Mouse (Mus musculus): ENCODE measurements at regions not wholly inside any gene's neighbourhood (a gene's known extent, or its start where the extent isn't known, plus 50 kb on each side); places are given as distances from the start of the nearest gene placed in this dataset.

GRCm38 (mm10) chr14:73931095-73931494 is 270.1 kb downstream of the Gm21750 start:
- intact Hi-C loops (cut with DNase I; ENCODE audit: low total_unique reads) = no loop called here
- DNase-seq = no peak

- no peak for DNase-seq
- intact Hi-C loops (cut with DNase I; ENCODE audit: low total_unique reads) = no loop called here
These were observed 286.3 kb downstream of the Gm21750 start for GRCm38 (mm10) chr14:73947316-73947715.

GRCm38 (mm10) chr14:73952511-73952910 is 291.5 kb downstream of the Gm21750 start:
- intact Hi-C loops (cut with DNase I; ENCODE audit: low total_unique reads) = no loop called here
- no peak for DNase-seq

GRCm38 (mm10) chr14:73978694-73979093 is 317.7 kb downstream of the Gm21750 start:
- intact Hi-C loops (cut with DNase I; ENCODE audit: low total_unique reads) = no loop called here
- DNase-seq = no peak

GRCm38 (mm10) chr14:73996229-73996628 is 335.2 kb downstream of the Gm21750 start:
- intact Hi-C loops (cut with DNase I; ENCODE audit: low total_unique reads) = no loop called here

GRCm38 (mm10) chr14:73997796-73998195 is 336.8 kb downstream of the Gm21750 start:
- no peak for DNase-seq
- intact Hi-C loops (cut with DNase I; ENCODE audit: low total_unique reads) = no loop called here

More at GRCm38 (mm10) chr14:73996229-73996628, 335.2 kb downstream of the Gm21750 start:
- no peak for DNase-seq

- intact Hi-C loops (cut with DNase I; ENCODE audit: low total_unique reads) = no loop called here
- no peak for DNase-seq
These were observed 338.4 kb downstream of the Gm21750 start for GRCm38 (mm10) chr14:73999409-73999909.

- intact Hi-C loops (cut with DNase I; ENCODE audit: low total_unique reads) = no loop called here
- no peak for DNase-seq
These were observed 345.9 kb downstream of the Gm21750 start for GRCm38 (mm10) chr14:74006911-74007310.

GRCm38 (mm10) chr14:74011555-74011954 is 350.5 kb downstream of the Gm21750 start:
- no peak for DNase-seq
- intact Hi-C loops (cut with DNase I; ENCODE audit: low total_unique reads) = no loop called here

- DNase-seq = no peak
- intact Hi-C loops (cut with DNase I; ENCODE audit: low total_unique reads) = no loop called here
These were observed 358.4 kb downstream of the Gm21750 start for GRCm38 (mm10) chr14:74019421-74019820.

GRCm38 (mm10) chr14:74047009-74047694 is 386.1 kb downstream of the Gm21750 start:
- DNase-seq = no peak
- intact Hi-C loops (cut with DNase I; ENCODE audit: low total_unique reads) = no loop called here

- intact Hi-C loops (cut with DNase I; ENCODE audit: low total_unique reads) = no loop called here
- DNase-seq = no peak
These were observed 386.8 kb downstream of the Gm21750 start for GRCm38 (mm10) chr14:74047695-74048280.

- intact Hi-C loops (cut with DNase I; ENCODE audit: low total_unique reads) = no loop called here
- no peak for DNase-seq
These were observed 387.4 kb downstream of the Gm21750 start for GRCm38 (mm10) chr14:74048386-74048785.

- no peak for DNase-seq
- intact Hi-C loops (cut with DNase I; ENCODE audit: low total_unique reads) = no loop called here
These were observed 405.0 kb downstream of the Gm21750 start for GRCm38 (mm10) chr14:74066051-74066450.

GRCm38 (mm10) chr14:74093016-74093415 is 432.0 kb downstream of the Gm21750 start:
- intact Hi-C loops (cut with DNase I; ENCODE audit: low total_unique reads) = no loop called here
- DNase-seq = no peak

- intact Hi-C loops (cut with DNase I; ENCODE audit: low total_unique reads) = no loop called here
- DNase-seq = no peak
These were observed 438.7 kb downstream of the Gm21750 start for GRCm38 (mm10) chr14:74099696-74100095.

- DNase-seq = no peak
- intact Hi-C loops (cut with DNase I; ENCODE audit: low total_unique reads) = no loop called here
These were observed 451.6 kb downstream of the Gm21750 start for GRCm38 (mm10) chr14:74112603-74113002.

GRCm38 (mm10) chr14:74113116-74113515 is 452.1 kb downstream of the Gm21750 start:
- intact Hi-C loops (cut with DNase I; ENCODE audit: low total_unique reads) = no loop called here
- no peak for DNase-seq

- no peak for DNase-seq
- intact Hi-C loops (cut with DNase I; ENCODE audit: low total_unique reads) = no loop called here
These were observed 452.5 kb downstream of the Gm21750 start for GRCm38 (mm10) chr14:74113556-74113955.

- intact Hi-C loops (cut with DNase I; ENCODE audit: low total_unique reads) = no loop called here
These were observed 456.7 kb downstream of the Gm21750 start for GRCm38 (mm10) chr14:74117686-74118085.

GRCm38 (mm10) chr14:74145202-74145700 is 484.2 kb downstream of the Gm21750 start:
- no peak for DNase-seq
- intact Hi-C loops (cut with DNase I; ENCODE audit: low total_unique reads) = no loop called here

More at GRCm38 (mm10) chr14:74117686-74118085, 456.7 kb downstream of the Gm21750 start:
- no peak for DNase-seq
